Mouse (Mus musculus) kidney, postnatal 4 days (tissue): ENCODE results near the gene Dock6.

Source experiments
- DNase-seq, 2 experiments: peaks; one replicate each; pipeline ENCODE4 v3.0.0; 2021; ENCODE audit warnings: mixed read lengths in 2 of 2

Gene Dock6

GRCm38 (mm10) chr9:21845381-21846080 lies 6.9 kb downstream of the Dock6 start:
- peak; percentile 74 to 81 for DNase-seq

DNA sequence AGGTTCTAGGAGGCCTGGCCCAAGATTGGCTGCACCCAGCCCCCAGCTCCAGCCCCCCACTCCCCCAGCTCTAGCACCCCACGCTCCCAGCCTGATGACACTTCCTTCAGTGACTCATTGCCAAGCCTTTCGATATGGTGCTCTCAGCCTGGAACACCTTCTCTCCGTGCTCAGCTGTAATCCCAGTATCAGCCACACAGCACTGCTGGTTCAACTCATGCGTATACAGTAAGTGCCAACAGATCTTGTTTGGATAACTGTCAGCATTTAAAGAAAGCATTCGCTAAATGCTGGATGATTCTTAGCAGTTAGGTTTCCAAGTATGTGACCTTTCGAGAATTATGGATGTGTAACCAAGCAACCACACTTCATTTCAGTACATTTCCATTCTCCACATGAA lies 9.3 kb downstream of the Dock6 start:
- no peak for DNase-seq

GRCm38 (mm10) chr9:21842391-21842790 lies 10.0 kb downstream of the Dock6 start:
- peak; percentile 46 to 69 for DNase-seq

DNA sequence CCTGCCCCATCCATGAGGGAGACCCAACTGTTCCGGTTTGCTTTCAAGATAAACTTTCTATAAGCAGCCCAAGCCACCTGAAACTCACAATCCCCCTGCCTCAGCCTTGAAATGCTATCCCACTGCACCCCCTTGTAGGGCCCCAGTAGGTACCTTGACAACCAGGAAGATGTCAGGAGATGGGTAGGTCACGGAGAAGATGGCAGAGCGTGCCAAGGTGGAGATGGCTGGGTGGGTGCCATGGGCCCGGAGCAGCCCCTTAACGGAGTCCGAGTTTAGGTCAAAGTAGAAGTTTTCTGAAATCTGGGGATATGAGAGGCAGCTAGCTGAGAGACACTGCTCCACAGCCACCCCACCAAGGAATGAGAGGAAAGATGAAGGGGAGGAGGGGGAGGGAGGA lies 11.1 kb downstream of the Dock6 start:
- no peak for DNase-seq

GRCm38 (mm10) chr9:21840115-21840787 lies 12.2 kb downstream of the Dock6 start:
- DNase-seq = peak; percentile 72 to 77

- DNase-seq = no peak
Measured at GRCm38 (mm10) chr9:21837690-21838089, 14.7 kb downstream of the Dock6 start.

DNA sequence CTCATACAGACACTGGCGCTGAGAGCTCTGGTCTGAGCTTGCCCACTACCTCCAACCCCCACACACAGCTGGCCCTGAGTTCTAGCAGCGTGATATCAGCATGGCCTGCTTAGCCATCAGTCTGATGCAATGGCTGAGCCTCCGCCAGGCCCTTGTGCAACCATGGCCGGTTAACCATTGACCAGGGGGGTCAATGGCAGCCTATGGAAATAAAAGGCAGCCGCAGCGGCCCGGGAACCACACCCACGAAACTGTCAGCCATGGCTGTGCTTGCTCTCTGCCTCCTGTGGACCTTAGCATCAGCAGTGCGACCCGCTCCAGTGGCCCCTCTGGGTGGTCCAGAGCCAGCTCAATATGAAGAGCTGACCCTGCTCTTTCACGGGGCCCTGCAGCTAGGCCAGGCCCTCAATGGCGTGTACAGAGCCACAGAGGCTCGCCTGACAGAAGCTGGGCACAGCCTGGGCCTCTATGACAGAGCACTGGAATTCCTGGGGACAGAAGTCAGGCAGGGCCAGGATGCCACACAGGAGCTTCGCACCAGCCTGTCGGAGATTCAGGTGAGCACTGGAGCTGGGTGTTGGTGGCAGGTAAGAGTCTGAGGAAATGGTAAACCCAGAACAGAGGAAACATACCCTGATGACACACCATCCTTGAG lies 17.1 kb downstream of the Dock6 start, which contains the start of gene Angptl8:
Angptl8 (plus strand) TSS at position 253 of the 655 bp plus-strand sequence.
- peak; percentile 80 to 88 for DNase-seq

DNA sequence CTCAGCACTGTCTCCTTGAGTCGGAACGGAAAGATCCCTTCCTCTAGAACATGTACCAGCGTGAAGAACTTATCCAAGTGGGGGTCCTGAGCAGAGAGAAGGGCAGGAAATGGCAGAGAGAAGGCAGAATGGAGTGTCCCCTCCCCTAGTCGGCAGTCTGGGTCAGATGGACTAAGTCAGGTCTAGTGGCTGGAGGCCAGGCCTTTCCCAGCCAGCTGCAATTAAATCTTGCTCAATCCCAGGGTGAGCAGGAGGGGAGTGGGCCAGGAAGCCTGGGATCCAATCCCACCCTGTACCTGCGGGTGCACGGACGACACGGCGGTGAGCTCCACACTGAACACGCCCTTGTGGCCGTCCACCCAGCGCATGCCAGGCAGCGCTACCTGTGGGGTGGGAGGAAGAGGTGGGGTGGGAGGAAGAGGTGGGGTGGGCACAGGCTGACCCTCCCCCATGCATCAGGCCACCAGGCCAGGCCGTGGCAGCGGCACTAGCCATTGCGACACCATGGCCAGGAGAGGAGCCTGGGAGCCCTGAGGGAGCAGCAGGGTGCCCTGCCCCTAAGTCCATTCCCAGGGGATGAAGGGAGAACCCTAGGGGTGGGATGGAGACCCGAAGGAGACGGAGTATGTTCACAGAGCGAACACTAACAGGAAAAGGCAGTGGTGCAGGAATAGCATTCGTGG lies 20.7 kb downstream of the Dock6 start:
- no peak for DNase-seq

- DNase-seq = peak; percentile 45 to 75
Measured at GRCm38 (mm10) chr9:21830936-21831335, 21.5 kb downstream of the Dock6 start.

DNA sequence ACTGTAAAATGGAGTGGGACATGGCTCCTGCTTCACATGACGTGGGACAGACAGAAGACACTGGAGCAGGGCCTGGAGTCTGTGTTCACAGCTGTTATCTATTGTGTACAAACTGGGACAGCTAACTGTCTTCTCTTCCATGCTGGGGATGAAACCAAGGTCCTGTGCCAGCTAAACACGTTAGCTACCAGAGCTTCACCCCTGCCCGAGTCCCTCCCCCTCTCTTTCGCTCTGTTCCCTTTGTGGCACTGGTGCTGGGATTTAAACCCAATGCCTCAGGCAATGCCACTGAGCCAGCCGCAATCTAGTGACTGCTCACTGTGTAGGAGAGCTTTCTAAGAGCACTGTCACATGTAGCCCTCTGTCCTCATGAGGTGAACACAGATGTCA lies 22.0 kb downstream of the Dock6 start:
- no peak for DNase-seq

DNA sequence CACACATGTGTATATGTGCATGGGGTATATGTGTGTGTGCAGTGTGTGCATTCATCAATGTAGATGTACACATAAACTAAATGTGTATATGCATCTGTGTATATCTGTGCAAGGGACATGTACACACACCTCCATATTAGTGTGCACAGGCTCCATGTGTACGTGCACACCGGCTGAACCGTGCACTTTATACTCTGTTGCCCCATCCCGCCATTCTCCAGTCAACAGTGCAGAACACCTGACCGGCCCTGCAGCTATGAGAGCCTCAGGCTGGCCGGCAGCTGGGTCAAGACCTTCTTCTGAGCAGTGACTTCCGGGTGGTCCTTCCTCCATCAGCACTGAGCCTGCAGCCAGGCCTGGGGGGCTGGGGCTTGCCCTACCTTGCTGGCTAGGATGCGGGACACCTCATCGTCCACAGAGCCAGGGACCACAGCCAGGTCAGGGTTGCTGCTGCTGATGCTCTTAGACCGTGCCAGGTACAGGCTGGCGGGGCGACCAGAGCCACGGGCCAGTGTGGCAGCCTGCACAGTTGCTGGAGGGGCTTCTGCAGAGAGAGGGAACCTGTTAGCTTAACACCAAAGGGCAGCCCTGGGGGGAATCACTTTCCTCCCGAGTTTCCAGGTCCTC lies 22.5 kb downstream of the Dock6 start:
- no peak for DNase-seq

- DNase-seq = no peak
Measured at GRCm38 (mm10) chr9:21824366-21824765, 28.1 kb downstream of the Dock6 start.

- no peak for DNase-seq
Measured at GRCm38 (mm10) chr9:21823957-21824356, 28.5 kb downstream of the Dock6 start.

DNA sequence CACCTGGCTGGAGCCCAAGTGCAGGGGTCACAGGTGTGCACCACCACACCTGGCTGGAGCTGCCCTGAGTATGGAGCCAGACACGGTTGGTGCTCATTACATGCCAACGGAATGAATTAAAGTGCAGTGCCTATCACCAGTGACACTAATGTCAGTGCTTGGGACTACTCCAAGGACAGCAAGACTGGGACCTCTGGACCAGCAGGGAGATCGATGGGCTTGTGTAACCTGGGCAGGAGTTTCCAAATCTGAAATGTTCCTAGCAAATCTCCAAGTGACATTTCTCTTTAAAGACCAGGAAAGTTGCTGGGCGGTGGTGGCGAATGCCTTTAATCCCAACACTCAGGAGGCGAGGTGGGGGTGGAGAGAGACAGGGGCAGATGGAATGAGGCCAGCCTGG lies 29.7 kb downstream of the Dock6 start:
- no peak for DNase-seq

GRCm38 (mm10) chr9:21820183-21820582 lies 32.3 kb downstream of the Dock6 start:
- no peak for DNase-seq

GRCm38 (mm10) chr9:21819181-21819729 lies 33.2 kb downstream of the Dock6 start:
- DNase-seq = no peak

DNA sequence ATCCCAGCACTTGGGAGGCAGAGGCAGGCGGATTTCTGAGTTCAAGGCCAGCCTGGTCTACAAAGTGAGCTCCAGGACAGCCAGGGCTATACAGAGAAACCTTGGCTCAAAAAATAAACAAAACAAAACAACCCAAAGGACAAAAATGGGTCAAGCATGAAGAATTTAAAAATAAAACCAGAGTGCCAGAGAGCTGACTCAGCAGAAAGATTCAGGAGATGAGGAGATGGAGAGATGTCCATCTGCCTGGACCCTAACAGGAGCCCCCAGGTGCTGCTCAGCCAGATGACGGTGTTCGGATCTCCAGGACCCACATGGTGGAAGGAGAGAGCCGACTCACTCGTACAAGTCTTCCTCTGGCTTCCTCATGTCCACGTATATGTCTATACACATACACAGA lies 33.9 kb downstream of the Dock6 start:
- no peak for DNase-seq

GRCm38 (mm10) chr9:21818125-21818524 lies 34.3 kb downstream of the Dock6 start:
- no peak for DNase-seq

DNA sequence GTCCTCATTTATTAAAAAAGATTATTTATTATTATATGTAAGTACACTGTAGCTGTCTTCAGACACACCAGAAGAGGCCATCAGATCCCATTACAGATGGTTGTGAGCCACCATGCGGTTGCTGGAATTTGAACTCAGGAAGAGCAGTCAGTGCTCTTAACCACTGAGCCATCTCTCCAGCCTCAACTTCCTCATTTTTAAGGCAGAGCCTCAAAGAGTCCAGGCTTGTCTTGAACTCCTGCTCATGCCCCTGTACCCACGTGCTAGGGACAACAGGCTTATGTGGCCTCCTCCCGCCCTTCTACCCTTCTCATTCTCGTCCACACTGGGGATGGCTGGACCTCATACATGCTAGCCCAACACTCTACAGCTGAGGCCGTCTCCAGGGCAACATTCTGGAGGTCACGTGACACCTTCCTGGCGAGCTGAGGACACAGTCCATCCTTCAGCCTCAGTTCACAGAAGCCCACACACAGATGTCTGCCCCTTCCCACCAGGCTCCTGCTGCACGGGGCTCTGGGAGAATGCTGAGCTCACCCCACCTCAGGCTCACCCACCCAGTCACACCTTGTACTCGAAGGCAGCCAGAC lies 35.6 kb downstream of the Dock6 start:
- DNase-seq = no peak

- no peak for DNase-seq
Measured at GRCm38 (mm10) chr9:21811170-21811569, 41.3 kb downstream of the Dock6 start.

DNA sequence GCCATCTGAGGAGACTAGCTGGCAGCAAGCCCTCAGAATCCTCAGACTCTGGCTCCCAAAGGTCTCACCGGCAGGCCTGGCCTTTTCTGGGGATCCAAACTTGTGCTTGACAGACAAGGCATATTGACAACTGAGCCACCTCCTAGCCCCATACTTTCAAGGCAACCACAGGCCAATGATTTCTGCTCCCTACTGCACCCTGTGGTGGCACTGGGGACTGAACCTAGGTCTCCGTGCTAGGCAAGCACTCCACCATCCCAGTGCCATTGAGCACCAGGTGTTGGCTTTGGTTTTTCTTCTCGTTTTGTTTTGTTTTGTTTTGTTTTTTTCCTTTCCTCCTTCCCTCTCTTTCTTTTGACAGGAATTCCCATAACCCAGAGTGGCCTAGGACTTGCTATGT lies 43.9 kb downstream of the Dock6 start:
- DNase-seq = peak in 1 of 2 experiments; percentile 39

- DNase-seq = no peak
Measured at GRCm38 (mm10) chr9:21806976-21807375, 45.5 kb downstream of the Dock6 start.
